Mouse (Mus musculus): ENCODE data around the gene Lrmp. TPM values are rescaled to one million over a fixed set of nuclear protein-coding genes. Genes with fewer than 3 reads are reported as not detected.
A peak's percentile ranks its signal among the peaks of the same experiment; 100 is the strongest.
"Not testable (repeated sequence)": the region's sequence is repeated elsewhere in the genome, so short reads cannot be mapped to it uniquely, and the experiment has no call there.

Lrmp gene
- polyA plus RNA-seq, 1 experiment = 1.0 TPM

DNA sequence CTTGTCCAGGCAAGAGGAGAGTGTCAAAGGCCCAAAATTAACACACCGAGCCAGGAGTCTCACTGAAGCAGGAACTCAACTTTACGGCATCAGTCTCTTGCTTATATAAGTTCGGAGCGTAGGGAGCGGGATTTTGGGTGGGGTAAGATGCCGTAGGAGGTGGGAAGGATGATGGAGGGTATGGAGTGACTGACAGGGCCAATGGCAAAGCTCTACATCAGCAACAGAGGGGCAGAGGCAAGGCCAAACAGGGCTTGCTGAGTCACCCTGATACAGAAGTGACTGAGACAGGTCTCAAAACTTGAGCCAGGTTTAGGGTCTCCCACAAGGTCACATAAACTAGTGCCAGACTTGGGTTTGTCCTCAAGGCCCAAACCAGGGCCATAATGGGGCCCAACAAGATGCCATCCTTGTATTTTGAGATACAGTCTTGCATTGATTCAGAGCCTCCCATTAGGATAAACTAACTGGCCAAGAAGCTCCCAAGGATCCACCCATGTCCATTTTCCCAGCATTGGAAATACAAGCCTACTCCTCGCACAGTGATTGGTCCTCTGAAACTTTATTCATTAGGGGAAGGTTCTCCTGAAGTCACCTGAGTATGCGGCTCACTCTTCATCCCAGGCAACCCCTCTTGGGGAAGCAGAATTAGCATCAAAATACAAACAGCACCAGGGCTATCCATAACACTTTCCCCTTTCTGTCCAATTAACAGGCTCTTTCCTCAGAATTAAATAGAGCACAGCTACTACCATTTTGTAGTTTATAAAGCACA is 30.9 kb upstream of the Lrmp start:
- TF ChIP-seq POLR2A (IDR thresholded peaks at IDR 0.05; ENCODE audit: borderline replicate concordance, extremely low read depth, insufficient read depth, insufficient read length, poor library complexity, severe bottlenecking) (no peak), CTCF (IDR thresholded peaks at IDR 0.05; ENCODE audit: borderline replicate concordance, extremely low read depth, insufficient read depth, insufficient read length) (no peak)
- DNase-seq (ENCODE audit: low read depth) = no peak

DNA sequence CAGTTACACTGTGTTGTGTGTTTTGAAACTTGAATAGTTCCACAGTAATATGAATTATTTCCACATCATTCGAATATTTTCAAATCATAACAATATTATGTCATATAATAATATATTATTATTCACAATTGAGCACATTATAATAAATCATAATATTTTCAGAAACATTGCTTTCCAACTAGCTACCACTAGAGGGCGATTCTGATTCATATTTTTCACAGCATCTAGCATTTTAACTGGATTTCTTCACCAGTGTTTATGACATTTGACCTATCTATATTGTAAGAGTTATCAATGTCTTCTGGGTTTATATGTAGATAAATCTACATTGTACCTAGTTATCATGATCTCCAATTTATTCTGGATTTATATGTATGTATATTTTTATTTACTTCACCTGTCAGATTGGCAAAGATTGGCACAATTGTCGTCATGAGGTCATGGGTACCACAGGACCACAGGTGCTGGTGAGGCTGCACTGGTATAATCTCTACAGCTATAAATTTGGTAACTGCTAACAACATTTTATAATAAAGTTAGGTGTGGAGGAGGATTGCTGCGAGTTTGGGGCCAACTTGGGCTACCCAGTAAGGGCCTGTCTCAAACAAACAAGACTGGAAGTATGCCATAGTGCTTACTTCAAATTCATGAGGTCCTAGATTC is 26.9 kb upstream of the Lrmp start:
- TF ChIP-seq CTCF (IDR thresholded peaks at IDR 0.05; ENCODE audit: borderline replicate concordance, extremely low read depth, insufficient read depth, insufficient read length) (no peak), POLR2A (IDR thresholded peaks at IDR 0.05; ENCODE audit: borderline replicate concordance, extremely low read depth, insufficient read depth, insufficient read length, poor library complexity, severe bottlenecking) (no peak)
- peak; percentile 37 for DNase-seq (ENCODE audit: low read depth)

DNA sequence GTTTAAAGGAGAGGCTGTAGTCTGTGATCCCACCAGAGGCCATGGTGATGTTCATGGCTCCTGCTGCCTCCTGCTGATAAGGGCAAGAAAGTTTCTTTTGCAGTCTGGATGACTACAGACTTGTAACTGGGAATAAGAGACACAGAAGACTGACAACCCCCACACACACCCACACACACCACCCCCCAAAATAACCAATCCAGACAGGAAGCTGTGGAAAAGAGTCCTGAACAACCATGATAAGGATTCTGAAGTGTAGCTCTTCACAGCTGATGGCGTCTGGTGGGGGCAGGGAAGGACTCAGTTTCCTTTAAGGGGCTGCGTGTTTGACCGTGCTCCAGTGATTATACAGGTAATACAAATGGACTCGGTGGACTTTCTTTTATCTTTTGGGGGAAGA is 26.1 kb upstream of the Lrmp start:
- DNase-seq (ENCODE audit: low read depth) = no peak
- no peak for TF ChIP-seq CTCF (IDR thresholded peaks at IDR 0.05; ENCODE audit: borderline replicate concordance, extremely low read depth, insufficient read depth, insufficient read length)
- no peak for TF ChIP-seq POLR2A (IDR thresholded peaks at IDR 0.05; ENCODE audit: borderline replicate concordance, extremely low read depth, insufficient read depth, insufficient read length, poor library complexity, severe bottlenecking)

DNA sequence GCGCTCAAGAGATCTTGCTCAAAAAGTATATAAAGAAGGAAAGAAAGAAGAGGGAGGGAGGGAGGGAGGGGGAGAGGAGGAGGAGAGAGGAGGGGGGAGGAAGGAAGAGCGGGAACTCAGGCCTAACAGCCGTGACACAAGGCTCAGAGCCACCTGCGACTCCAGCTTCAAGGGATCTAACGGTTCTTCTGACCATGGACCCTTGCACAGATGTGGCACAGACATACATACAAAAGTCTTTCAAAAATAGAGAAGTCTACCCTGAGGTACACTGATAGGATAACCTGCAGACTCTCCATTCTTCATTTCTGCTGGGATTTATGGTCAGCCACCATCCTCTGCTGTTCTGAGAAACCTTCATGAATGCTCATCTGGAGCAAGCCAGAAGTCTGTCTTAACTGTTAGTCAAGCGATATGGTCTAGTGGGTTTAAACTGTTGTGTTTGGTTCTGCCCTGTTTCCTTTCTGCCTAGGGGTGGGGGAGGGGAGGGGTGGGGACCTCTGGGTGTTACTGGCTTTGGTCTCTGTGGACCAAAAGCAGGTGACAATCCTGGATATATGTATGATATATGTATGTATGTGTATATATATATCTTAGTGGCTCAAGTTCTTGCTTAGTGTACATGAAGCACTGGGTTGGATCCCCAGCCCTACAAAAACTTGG is 25.1 kb upstream of the Lrmp start:
- TF ChIP-seq POLR2A (IDR thresholded peaks at IDR 0.05; ENCODE audit: borderline replicate concordance, extremely low read depth, insufficient read depth, insufficient read length, poor library complexity, severe bottlenecking) (no peak), CTCF (IDR thresholded peaks at IDR 0.05; ENCODE audit: borderline replicate concordance, extremely low read depth, insufficient read depth, insufficient read length) (no peak)
- DNase-seq (ENCODE audit: low read depth) = no peak

DNA sequence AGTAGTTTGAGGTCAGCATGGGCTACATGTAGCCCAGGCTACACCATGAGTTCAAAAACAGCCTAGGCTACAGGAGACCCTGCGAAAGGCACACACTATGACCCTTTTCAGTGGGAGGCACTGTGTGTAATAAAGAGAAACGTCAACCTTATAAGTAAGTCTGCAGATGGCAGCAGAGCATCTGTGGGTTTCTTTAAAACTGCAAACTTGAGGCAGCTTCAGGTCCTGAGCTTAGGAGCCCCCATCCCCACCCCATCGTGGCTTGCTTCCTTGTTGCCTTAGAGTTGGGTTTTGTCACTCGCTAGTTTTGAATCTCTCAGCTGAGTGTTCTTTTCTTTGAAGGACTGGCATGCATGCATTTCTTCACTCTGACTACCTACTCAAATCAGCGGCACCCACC is 24.5 kb upstream of the Lrmp start:
- no peak for DNase-seq (ENCODE audit: low read depth)
- no peak for TF ChIP-seq POLR2A (IDR thresholded peaks at IDR 0.05; ENCODE audit: borderline replicate concordance, extremely low read depth, insufficient read depth, insufficient read length, poor library complexity, severe bottlenecking)
- TF ChIP-seq CTCF (IDR thresholded peaks at IDR 0.05; ENCODE audit: borderline replicate concordance, extremely low read depth, insufficient read depth, insufficient read length) = no peak

DNA sequence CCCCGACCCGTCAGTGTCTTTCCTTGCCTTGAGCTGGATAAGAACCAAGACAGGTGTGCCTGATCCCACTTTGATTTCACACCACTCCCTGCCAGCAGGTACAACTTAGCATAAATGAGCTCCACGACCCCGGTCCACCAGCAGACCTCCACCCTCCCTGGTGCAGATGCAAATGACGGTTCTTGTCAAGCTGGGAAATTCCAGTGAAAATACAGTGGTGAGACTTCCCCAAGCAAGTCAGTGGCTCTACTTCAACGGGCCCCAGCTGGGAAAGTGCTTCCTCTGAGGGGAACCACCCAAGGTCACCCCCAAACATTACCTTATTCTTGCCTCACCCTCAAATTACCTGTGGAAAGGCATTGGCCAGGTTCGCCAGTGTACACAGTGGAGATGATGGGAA is 23.5 kb upstream of the Lrmp start:
- no peak for DNase-seq (ENCODE audit: low read depth)
- TF ChIP-seq CTCF (IDR thresholded peaks at IDR 0.05; ENCODE audit: borderline replicate concordance, extremely low read depth, insufficient read depth, insufficient read length) = no peak
- no peak for TF ChIP-seq POLR2A (IDR thresholded peaks at IDR 0.05; ENCODE audit: borderline replicate concordance, extremely low read depth, insufficient read depth, insufficient read length, poor library complexity, severe bottlenecking)

DNA sequence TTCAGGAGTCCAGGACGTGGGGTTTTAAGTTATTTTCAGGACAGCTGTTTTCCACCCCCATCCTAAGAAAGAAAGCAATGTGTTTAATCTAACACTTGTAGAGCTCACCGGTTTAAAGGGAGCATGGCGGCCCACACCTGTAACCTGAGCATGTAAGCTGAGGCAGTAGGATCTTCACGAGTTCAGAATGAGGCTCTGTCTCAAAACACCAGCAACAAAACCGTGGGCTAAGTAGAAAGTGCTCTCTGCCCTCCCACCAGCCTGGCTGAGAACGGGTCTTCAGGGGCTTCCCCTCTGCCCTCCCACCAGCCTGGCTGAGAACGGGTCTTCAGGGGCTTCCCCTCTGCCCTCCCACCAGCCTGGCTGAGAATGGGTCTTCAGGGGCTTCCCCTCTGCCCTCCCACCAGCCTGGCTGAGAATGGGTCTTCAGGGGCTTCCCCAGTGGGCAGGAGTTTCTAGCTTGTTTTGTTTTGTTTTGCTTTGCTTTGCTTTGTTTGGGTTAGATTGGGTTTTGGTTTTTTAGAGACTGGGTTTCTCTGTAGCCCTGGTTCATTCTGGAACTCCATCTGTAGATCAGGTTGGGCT is 22.3 kb upstream of the Lrmp start:
- not testable (repeated sequence) for DNase-seq (ENCODE audit: low read depth)

DNA sequence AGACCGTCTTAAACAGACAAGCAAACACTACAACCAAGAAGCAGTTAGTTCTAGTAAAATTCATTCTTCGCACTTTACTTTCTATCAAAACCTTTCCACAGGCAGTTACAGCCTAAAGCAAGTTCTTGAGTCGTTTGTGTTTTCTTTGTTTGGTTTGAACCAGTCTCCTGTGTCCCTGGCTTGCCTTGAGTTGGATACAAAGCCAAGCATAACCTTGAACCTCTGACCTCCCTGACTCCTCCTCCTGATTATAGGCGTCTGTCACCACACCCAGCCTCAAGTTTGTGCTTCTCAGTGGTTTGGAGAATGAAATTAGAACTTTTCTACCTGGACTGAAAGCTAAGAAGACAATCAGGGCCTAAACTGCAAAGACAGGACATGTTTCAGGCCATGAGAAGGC is 21.0 kb upstream of the Lrmp start:
- no peak for TF ChIP-seq CTCF (IDR thresholded peaks at IDR 0.05; ENCODE audit: borderline replicate concordance, extremely low read depth, insufficient read depth, insufficient read length)
- no peak for TF ChIP-seq POLR2A (IDR thresholded peaks at IDR 0.05; ENCODE audit: borderline replicate concordance, extremely low read depth, insufficient read depth, insufficient read length, poor library complexity, severe bottlenecking)
- no peak for DNase-seq (ENCODE audit: low read depth)

DNA sequence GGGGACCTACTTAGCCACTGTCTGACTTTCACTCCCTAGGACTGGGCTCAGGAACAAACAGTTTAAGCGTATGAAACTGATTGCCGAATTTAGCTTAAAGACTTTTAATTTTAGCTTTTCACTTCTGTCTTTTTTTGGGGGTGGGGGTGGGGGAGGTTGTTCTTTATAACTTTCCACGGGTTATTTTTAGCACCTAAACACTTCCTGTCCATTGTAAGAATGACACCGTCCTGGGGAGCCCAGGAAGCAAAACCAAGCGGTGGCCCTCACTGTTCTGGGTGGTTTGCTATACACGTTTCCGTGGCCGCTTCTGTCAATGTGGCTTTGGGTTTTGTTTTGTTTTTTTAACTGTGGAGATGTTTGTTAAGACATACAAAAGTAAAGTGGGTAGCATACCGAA is 14.5 kb upstream of the Lrmp start:
- no peak for DNase-seq (ENCODE audit: low read depth)
- TF ChIP-seq POLR2A (IDR thresholded peaks at IDR 0.05; ENCODE audit: borderline replicate concordance, extremely low read depth, insufficient read depth, insufficient read length, poor library complexity, severe bottlenecking) (no peak), CTCF (IDR thresholded peaks at IDR 0.05; ENCODE audit: borderline replicate concordance, extremely low read depth, insufficient read depth, insufficient read length) (no peak)

DNA sequence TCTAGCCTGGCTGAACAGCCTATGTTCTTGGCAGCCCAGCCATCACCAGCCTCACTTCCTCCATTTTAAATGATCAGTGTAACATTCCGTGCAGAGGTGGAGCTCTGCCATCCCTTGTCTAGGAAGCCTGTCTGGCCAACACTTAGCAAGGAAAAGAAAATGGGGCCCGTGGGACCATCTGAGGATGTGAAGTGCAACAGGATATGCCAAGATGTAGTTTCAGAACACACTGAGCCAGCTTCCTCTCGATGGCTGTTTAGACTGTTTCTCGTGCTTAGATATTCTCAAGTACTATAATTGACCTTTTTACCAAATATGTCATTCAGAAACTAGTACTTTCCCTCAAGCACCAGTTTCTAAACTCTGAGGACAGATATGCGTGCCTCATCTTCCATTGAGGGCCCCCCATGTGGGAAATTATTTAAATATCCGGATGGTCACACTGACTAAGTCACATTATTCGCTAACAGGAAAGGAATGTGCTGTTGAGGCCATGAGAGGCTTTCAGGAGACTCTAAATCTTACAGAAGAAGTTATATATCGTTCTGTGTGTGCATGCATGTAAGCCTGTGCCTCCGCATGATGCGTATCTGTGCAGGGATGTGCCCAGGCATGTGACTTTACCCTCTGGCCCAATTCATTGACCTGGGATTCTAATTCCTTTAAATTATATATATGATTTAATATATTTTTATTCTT is 11.1 kb upstream of the Lrmp start:
- no peak for DNase-seq (ENCODE audit: low read depth)
- TF ChIP-seq POLR2A (IDR thresholded peaks at IDR 0.05; ENCODE audit: borderline replicate concordance, extremely low read depth, insufficient read depth, insufficient read length, poor library complexity, severe bottlenecking) (no peak), CTCF (IDR thresholded peaks at IDR 0.05; ENCODE audit: borderline replicate concordance, extremely low read depth, insufficient read depth, insufficient read length) (no peak)

DNA sequence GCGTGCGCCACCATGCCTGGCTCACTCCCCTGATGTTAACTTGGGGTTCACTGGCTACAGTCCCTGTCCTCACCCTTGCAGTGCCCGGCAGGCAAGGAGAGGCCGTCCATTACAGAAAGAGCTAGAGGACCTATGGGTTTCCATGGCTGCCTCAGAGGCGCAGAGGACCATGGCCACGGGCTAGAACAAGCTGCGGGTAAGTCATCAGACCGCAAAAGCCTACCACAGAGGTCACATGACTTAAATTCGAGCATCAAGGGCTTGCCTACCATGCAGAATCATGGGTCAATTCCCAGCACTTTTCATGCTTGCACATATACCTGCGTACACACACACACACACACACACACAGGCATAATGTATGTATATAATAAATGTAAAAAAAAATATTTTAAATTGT is 10.0 kb upstream of the Lrmp start:
- TF ChIP-seq CTCF (IDR thresholded peaks at IDR 0.05; ENCODE audit: borderline replicate concordance, extremely low read depth, insufficient read depth, insufficient read length) (no peak), POLR2A (IDR thresholded peaks at IDR 0.05; ENCODE audit: borderline replicate concordance, extremely low read depth, insufficient read depth, insufficient read length, poor library complexity, severe bottlenecking) (no peak)

More for the DNA sequence above, 10.0 kb upstream of the Lrmp start:
- DNase-seq (ENCODE audit: low read depth) = no peak
